Mouse (Mus musculus) ES-CJ7 (cell line): Measurements from ENCODE around the gene Tmem50a.

Experiments
- DNase-seq: peaks from one replicate; pipeline ENCODE4 v3.0.0; 2011; ENCODE audit warnings: low read depth, low spot score

Tmem50a gene

DNA sequence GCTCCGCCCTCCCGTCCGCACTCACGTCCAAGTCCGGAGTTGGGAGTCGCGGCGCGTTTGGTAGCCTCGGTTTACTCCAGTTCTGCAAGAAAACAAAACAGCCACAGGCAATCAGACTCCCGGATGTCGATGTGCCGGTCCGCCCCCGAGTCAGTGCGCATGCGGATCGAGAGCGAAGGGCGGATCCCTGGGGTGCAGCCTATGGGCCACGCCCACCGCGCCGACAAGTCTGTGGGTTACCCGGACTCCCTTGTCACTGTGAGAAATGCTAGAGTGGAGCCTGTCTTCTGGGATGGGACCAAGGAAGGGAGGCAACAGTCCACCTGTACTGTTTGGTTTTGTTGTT, at the start of gene Tmem50a:
Gene Tmem50a, minus strand, starts transcription at position 161 of the 346 bp plus-strand sequence.
- DNase-seq: peak; percentile 97

DNA sequence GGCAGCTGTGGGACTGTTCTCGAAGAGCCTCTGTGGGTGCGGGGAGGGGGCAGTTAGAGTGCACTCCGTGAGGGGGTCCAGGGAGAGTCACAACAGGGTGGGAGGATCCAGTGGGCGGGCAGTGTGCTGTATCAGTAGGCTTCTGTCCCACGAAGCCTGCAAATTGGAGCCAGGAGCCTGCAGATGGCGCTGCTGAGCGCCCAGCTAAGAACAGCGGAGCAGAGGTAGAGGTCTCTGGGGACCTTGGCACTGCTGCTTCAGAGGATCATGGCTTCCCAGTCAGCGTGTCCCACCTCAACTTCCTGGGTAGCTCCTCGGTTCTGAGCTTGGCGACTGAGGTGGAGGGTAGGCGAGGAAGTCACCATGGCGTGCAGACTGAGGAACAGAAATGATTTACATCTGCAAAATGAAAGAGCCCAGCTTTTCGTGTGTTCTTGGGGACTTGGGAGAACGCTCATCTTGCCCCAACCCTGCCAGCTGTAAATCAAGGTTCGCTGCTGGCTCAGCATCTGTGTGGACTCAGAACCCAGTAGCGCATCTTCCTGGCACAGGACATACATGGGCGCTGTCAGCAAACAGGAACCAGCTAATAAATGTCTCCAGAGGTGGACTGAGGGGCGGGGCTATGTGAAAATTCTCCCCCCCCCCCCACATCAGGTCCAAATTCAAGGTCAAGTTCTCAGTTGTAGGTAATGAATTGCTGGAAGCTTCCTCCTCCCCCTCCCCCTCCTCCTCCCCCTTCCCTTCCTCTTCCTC, 48.4 kb upstream of the Tmem50a start:
- peak; percentile 91 for DNase-seq

DNA sequence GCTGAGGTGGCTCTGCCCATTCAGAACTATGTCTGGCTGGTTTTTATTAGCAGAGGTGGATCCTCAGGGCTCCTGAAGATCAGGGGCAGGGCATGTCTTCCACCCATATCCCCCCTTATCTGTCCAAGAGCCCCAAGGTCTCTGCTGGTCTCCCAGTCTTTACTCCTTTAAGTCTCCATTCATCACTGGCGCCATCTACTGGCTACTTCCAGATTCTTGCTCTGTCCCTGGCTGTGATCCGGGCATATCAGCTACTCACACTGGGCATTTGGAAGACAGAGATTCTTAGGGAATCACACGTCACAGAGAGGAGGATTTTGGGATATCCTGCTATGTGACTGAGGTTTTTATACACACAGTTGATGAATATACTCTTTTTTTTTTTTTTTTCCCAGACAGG, 41.5 kb upstream of the Tmem50a start:
- DNase-seq: peak; percentile 87

DNA sequence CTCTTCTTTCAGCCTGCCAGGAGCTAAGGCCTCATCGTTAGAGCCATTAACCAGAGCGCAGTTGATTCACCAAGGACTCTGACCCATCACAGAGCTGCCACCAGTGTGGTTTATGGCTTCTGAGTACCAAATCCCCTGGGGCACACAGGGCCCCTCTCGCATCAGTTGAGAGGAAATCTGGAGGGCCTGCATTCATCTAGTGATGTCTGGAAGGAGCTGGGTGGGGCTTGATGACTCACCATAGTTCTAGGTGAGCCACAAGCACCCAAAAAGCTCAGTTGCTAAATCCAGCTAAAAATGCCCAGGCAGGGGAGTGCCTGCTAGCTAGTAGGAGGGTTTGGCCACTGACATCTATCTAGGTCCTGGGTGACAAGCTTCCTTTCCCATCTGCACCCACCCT, 41.0 kb upstream of the Tmem50a start:
- no peak for DNase-seq

DNA sequence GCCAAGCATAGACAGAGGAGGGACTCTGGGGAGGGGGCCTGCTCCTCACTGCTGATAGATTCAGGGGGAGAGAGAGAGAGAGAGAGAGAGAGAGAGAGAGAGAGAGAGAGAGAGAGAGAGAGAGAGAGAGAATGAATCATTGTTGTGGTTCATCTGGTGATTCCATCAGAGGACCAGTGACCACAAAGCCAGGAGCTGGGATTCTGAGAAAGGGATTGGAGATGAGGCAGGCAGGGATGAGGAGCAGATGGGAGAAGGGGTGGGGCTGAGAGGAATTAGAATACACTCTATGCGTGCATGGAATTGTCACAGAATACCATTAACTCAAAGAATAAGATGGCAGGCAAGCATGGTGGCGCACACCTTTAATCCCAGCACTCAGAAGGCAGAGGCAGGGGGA, 40.4 kb upstream of the Tmem50a start:
- no peak for DNase-seq

DNA sequence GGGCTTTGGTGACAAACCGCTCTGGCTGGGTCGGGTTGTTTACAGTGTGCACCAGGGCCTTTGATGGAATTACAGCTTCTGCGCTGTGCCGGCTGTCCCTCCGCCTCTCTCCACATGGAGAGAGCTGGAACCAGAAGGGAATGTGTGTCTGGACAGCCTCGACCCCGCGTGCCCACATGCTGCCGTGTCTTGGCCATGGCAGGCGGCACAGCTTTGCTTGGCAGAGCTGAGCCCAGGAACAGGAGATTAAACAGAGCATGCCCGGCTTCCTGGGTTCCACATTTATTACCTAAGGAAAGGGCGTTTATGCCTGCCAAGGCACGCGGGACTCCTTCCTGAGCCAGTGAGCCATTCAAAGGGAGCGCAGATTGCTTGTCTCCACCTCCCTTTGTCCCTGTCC, 39.6 kb upstream of the Tmem50a start:
- no peak for DNase-seq

DNA sequence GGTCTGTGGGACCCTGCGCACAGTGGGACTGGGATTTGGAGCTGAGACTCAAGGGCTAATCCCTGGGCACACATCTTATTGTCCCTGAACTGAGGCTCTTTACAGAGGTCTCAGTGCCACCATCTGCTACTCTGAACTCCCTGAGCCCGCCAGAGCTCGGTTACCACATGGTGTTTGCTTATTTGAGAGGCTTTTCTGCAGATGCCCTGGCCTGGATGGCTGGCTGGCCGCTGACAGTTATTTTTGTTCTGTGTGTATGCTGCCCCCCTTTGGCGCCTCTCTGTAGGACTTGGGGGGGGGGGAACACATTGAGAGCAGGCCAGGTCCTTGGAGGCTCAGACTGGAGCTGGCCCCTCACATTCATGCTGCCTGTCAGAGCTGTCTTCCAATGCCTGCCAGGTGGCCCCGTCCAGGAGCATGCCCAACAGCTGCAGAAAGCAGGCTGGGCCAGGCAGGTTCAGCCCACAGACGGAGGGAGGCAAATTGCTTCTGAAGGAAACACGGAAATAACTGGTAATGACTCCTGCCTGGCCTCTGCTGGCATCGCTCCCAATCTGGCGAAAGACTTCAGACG, 35.8 kb upstream of the Tmem50a start:
- DNase-seq: no peak

DNA sequence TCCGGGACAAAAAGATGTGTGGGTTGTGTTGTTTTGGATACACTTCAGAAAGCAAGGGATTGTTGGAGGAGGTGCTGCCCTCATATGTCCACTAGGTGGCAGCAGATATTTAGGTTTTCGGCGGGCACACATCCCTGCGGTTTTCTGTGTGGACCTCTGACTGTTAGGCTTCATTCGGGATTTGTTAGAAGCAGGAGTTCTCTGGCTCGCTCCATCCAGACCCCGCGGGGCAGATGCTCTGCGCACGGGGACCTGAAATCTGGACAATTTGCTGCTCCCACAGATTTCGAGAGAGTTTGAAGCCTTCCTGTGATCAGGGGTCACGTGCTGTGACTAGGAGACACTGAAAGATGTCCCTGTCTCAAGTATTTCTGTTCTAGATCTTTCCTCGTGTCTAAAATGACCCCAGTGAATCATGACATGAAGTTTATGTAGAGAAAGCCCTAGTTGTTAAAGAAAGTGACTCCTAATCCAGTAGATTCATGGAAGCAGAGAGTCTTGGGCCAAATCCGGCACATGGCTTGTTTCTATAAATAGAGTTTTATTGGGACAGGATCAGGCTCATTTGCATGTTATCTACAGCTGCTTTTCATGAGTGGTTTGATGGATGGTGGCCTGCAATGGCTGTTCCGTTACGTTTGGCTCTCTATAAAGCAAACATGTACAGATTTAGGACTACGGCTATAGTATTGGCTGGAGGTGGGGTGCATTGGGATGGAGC, 31.4 kb upstream of the Tmem50a start:
- DNase-seq: peak; percentile 86

DNA sequence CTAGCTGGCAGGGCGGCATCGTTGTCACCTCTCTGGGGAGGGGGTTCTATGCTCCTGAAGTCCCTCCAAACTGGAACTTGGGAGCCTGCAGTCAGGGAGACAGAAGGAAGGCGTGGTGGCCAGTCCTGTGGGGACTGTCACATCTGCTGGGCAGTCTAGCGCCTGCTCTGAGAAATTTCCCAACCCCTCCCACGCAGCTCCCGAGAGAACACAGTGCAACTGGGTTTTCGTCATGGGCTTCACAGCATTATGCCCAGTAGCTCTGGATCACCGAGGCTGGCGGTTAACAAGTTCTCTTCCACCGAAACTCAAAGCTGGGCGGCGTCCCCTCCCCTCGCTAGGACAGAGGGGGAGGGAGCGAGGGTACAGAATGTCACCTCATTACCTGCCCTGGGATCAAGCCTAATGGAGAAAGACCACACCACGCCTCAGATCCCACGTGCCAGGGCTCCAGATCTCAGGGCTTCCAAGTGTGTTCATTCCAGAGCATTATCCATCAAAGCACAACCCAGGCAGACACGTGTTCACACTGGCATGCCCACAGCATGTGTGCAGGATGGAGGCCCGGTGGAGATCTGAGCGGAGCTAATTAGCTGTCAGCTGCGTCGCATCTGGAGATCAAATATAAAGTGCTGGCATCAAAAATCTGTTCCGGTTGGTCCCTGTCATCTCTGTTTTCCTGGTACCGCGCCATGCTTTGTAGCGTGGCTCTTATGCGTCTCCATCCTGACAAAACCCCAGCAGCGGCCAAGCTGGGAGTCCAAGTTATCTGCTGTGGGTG, 29.1 kb upstream of the Tmem50a start:
- DNase-seq: no peak

DNA sequence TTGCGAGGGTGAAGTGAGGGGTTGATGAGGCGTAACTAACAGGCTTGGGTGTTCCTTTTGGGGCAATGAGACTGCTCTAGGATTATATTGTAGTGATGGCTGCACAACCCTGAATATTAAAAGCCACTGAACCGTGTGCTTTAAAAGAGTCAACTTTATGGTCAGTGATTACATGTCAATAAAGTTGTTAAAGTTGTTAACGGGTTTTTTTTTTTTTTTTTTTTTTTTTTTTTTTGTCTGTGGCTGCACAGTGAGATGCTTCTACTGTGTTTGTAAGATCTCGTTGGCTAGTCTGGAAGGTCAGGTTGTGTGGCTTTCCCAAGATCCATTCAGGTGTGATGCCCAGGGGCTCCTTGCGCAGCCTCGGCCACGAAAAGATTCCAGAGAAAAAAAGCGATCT, 25.1 kb upstream of the Tmem50a start:
- no peak for DNase-seq

DNA sequence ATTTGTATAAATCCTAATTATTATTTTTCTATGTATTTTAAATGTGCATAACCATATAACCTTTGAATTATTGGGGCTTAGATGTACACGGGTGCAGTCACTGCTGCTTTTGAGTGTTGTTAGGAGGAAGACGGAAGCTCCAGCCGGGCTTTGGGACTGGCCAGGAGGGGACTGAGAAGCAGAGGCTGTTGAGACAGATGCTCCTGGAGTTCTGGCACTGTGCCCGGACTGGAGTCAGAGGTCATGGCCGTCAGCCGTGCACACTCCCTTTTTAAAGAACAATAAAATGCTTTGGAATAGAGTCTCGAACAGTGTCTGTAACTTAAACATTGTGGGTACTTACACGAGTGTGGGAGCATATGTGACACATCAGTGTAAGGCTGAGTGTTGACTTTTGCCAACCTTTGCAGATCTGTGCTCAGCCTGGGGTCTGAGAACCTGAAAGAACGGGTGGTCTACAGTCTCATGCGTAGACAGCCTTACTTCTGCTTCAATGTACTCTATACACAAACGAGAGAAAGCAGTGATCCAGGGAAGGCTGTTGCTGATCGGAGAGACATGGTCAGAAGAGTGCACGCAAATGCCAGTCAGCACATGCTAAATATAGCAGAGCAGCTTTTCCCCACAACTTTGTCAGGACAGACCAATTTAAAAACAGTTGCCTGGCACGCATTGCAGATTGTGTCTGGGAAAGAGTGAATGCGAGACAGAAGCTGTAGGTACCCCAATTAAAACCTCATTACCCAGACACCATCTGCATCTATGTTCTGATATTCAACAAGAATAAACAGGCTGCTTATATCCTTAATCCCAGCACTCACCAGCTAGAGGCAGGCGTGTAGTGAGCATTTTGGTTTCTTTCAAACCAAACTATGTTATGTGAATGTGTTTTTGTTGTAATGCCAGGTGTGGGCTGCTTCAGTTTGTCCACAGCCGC, 22.7 kb upstream of the Tmem50a start:
- DNase-seq: no peak

DNA sequence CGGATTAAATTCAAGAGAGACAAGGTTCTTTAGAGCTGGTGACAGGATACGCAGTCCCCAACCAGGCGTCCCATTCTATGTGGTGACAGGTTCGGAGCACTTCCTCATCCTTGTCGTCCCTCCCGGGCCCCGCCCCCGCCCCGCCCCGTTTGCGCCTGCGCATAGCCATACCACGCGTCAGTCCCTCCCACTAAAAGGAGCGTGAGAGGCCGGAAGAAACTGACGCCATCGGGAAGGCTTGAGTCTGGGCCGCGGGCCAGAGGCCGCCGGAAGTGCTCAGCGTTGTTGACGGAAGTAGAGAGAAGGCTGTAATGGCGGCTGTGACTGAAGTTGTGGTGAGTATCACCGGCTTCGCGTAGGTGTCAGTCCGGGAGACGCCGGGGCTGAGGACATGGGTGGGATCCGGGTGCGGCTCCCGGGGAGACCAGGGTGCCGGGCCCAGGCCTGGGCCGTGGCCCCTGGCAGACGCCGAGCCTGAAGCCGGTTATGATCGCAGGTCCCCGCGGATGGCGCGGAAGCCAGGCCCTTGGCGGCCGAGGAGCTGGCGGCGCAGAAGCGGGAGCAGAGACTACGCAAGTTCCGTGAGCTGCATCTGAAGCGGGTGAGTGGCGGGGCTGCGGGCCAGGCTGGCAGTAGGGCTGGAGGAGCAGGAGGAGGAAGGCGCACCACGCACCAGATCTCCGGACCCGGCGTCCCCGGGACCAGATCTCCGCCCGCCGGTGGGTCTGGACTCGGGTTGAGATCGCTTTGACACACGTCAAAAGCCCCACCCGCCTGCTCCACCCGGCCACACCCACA, 16.1 kb upstream of the Tmem50a start, which contains the start of gene Syf2:
Gene Syf2, plus strand, starts transcription at position 215 of the 798 bp plus-strand sequence.
- peak; percentile 97 for DNase-seq

DNA sequence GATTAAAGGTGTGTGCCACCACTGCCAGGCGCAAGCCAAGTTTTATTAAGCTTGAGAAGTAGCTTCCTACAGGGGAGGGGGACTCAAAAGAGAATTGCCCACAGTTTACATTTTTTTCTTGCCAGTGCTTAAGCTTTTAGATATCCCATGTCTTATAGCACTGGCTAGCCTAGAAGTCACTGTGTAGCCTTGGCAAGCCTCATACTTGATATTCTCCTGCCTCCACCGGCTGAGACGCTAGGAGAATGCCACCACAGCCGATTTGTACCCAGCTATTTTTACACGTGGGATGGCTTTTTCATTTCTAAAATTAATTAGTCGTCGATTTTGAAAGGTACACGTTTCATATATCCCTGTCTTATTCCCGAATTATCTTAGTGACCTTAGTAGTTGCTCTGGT, 15.4 kb upstream of the Tmem50a start:
- no peak for DNase-seq

DNA sequence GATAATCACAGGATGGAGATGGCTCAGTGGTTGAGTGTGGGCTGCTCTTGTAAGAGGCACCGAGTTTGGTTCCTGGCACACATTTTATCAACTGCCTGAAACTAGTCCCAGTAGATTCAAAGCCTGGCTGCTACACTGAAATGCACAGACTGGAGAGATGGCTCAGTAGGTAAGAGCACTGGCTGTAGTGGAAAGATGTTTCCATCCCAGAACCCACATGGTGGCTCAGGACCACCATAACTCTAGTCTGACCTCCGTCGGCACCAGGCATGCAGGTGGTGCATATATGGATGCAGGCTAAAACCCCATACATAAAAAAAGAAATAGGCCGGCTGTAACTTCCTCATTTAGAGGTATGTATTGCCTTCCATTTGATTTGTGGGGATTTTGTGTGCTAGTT, 14.7 kb upstream of the Tmem50a start:
- DNase-seq: no peak

DNA sequence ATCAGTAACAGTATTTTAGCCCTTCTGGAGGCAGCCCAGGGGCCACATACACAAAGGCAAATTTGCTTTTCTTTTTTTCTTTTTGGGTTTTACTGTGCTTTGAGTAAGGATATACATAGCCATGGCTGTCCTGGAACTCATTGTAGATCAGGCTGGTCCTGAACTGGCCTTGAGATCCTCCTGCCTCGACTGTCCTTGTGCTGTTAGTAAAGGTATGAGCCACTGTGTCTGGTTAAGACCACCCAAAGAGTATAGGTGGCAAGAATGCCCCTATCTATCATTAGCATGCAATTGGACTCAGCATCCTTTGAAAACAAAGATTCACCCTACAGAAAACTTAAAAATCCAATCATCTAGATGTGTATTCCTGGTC, 13.6 kb upstream of the Tmem50a start:
- no peak for DNase-seq

DNA sequence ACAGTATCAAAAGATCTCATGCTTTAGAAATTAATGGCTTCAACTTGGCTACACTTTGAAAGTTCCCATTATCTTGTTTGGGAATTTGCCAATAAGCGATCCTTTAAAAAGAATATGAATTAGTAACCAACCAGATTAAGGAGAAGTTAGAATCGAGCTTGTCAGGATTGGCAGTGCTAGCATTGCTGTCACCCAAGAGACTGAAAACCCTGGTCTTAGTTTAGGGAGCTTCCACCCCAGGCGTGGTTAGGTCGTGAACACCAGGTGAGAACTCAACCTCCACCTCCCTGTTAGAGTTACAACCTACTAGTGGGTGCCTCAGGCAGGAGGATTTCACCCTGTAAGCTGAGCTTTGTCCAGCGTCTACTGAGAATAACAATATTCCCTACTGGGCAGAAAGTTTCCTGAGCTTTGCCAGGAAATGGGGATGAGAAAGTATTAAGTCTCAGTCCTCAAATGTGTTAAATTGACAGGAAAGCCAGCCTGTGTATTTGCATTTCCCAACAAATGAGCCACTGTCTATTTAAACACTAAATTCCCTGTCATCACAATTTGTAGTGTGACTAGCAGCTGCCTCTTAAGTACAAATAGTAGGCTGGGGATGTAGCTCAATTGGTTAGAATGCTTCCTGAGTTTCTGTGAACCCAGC, 13.1 kb upstream of the Tmem50a start:
- no peak for DNase-seq

DNA sequence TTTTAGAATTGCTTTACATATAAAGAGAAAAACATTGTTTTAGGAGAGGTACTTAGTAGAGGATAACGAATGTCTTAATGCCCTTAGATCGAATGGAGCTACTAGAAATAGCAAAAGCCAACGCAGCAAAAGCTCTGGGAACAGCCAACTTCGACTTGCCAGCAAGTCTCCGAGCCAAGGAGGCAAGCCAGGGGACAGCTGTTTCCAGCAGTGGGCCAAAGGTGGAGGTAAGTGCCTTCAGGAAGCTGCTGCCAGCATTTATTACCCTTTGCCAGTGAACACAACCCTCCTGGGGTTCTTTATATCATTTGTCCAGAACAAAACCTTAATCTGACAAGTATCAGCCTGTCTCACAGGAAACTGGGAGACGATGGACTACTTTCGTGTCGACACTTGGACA, 10.4 kb upstream of the Tmem50a start:
- no peak for DNase-seq

DNA sequence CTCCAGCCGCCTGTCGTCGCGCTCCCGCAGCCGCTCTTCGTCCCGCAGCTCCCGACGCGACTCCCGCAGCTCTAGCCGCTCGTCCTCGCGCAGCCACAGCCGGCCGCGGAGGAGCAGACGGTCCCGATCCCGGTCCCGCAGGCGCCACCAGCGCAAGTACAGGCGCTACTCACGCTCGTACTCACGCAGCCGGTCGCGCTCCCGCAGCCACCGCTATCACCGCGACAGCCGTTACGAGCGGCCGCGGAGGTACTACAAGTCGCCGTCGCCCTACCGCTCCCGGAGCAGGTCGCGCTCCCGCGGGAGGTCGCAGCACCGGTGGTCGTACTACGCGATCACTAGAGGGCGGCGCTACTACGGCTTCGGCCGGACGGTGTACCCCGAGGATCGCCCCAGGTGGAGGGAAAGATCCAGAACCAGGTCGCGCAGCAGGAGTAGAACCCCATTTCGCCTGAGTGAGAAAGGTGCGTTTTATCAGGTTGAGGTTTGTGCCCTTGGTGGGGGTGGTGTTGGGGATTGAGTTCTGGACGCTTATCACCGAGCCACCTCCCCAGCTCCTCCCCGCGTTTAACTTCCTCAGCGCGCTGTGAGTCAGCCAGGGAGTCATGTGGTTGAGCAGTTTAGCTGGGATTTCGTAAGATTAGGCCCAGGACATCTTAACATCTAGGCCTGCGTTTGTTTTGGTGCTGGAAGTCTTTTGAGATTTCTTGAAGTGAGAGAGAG, 9.4 kb upstream of the Tmem50a start:
- DNase-seq: peak; percentile 60
